ENCODE assay signal across 11 mouse cellular contexts in the genomic region with DNA sequence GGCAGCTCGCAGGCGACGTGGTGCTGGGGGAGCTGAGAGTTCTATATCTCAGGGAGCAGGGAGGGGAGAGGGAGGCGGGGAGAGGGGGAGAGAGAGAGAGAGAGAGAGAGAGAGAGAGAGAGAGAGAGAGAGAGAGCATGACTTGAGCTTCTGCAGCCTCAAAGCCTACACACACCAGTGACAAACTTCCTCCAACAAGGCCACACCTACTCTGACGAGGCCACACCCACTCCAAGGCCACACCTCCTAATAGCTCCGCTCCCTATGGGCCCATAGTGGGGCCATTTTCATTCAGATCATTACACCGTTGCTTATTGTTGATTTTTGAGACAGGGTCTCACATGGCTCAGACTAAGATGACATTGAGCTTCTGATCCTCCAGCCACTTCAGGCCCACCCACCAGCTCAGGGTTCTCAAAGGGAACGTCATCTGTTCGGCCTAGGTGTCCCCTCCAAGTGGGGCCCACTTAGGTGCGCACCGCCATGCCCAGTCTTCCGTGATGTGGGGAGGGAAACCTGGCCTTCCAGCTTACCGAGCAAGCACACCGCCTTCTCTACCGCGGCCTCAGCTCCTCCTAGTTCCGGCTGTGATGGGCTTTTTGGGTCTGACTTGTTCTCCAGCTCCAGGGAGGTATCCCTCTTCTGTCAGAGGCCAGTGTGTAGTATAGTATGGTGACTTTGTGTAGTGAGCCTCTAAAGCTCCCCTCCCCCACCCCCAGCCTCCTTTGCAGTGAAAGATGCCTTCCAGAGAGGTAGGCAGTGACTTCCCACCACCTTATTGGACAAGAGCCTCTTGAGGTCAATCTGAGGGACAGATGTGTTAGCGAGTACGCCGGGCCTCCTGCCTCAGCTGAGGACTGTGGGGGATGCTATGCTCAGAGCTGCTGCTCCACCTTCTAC. TPM values are rescaled to one million over a fixed set of nuclear protein-coding genes. Genes with fewer than 3 reads are reported as not detected.
A peak's percentile ranks its signal among the peaks of the same experiment; 100 is the strongest.
DNase-seq lines count a peak whose midpoint lies in the region; ATAC-seq and TF ChIP-seq lines count a peak whose summit lies in the region.
"Had no signal": no experiment of that assay in that cellular context is flagged by ENCODE, and none has a peak within 500 bp of the region (broad histone marks: within the 10 kb centered on the region; RNA-seq: fewer than 3 reads in every experiment).

No protein-coding gene starts in this region.

- no peaks in the 10 kb centered on the region for H3K36me3 ChIP-seq in heart, embryonic 10.5 days
- H3K36me3 ChIP-seq in MEL (ENCODE audit: control insufficient read depth in 1 of 2, insufficient read depth in 2 of 2, low read length in 2 of 2): peaks cover 0 to 5% of the 10 kb centered on the region in 2 experiments; a peak in 2 of 4 replicates
- no peaks in the 10 kb centered on the region for H3K36me3 ChIP-seq in limb, embryonic 10.5 days
- H3K36me3 ChIP-seq: forebrain, embryonic 15.5 days had no signal

- H3K4me1 ChIP-seq in heart, embryonic 10.5 days: peaks cover 49% of the 10 kb centered on the region
- peaks cover 4 to 18% of the 10 kb centered on the region in 2 experiments for H3K4me1 ChIP-seq in MEL (ENCODE audit: control insufficient read depth in 1 of 2, insufficient read depth in 2 of 2, low read length in 2 of 2)
- H3K4me1 ChIP-seq in limb, embryonic 10.5 days: peaks cover 44% of the 10 kb centered on the region

- no peak for ATAC-seq in erythroid progenitor cell, adult 5-6 weeks (replicated peaks; ENCODE audit: low FRiP score, poor library complexity, severe bottlenecking)
- ATAC-seq: forebrain, embryonic 15.5 days; Patski had no signal

- H3K9me3 ChIP-seq in heart, embryonic 10.5 days: no peaks in the 10 kb centered on the region
- no peaks in the 10 kb centered on the region for H3K9me3 ChIP-seq in MEL (replicated peaks; ENCODE audit: insufficient read depth, low read length)
- H3K9me3 ChIP-seq in limb, embryonic 10.5 days (replicated peaks): no peaks in the 10 kb centered on the region
- H3K9me3 ChIP-seq: forebrain, embryonic 15.5 days had no signal

- H3K9ac ChIP-seq in MEL (ENCODE audit: control insufficient read depth, low read depth, low read length, poor library complexity, severe bottlenecking): no peak overlapping the region
- H3K9ac ChIP-seq: forebrain, embryonic 15.5 days had no signal

- no peaks in the 10 kb centered on the region for H3K79me2 ChIP-seq in MEL (ENCODE audit: control insufficient read depth, insufficient read depth, low read length, poor library complexity)

- DNase-seq in heart, embryonic 10.5 days (ENCODE audit: low spot score): no peak
- DNase-seq in heart, adult 8-10 months (ENCODE audit: low spot score): no peak
- DNase-seq in 3T3-L1 (ENCODE audit: low read depth, low spot score) (peak; percentile 41), MEL (ENCODE audit: low read depth, low spot score) (peak; percentile 65), adipocyte (ENCODE audit: low spot score) (no peak)
- no peak for DNase-seq in limb, embryonic 10.5 days (ENCODE audit: low spot score)
- no peak for DNase-seq in layer of hippocampus, postnatal 36 days
- DNase-seq: midbrain, embryonic 14.5 days had no signal

- no peak for TF ChIP-seq EP300 in MEL (IDR thresholded peaks at IDR 0.05; ENCODE audit: low read depth in 1 of 2, low read length in 2 of 2)

- H3K4me3 ChIP-seq in heart, embryonic 10.5 days: 0 out of 2 replicates have a peak overlapping the region, but pooled peaks have one; percentile 31
- H3K4me3 ChIP-seq in MEL (ENCODE audit: control insufficient read depth in 1 of 2, insufficient read depth in 1 of 2, low read depth in 2 of 2, low read length in 2 of 2): no peak overlapping the region
- H3K4me3 ChIP-seq in limb, embryonic 10.5 days: no peak overlapping the region; the same call in 1 of the 2 replicates
- H3K4me3 ChIP-seq: forebrain, embryonic 15.5 days had no signal

- no peak for TF ChIP-seq CTCF in MEL (IDR thresholded peaks at IDR 0.05 in 2 of 3, conservative IDR thresholded peaks at IDR 0.05 in 1 of 3; ENCODE audit: control insufficient read depth in 1 of 3, insufficient read depth in 1 of 3, low read depth in 2 of 3, low read length in 3 of 3, poor library complexity in 1 of 3, severe bottlenecking in 1 of 3)

- no peaks in the 10 kb centered on the region for H3K27me3 ChIP-seq in heart, embryonic 10.5 days (ENCODE audit: insufficient read depth, poor library complexity, severe bottlenecking)
- no peaks in the 10 kb centered on the region for H3K27me3 ChIP-seq in MEL (ENCODE audit: control insufficient read depth in 1 of 2, insufficient read depth in 2 of 2, low read length in 2 of 2)
- H3K27me3 ChIP-seq in limb, embryonic 10.5 days (ENCODE audit: low read depth, poor library complexity, severe bottlenecking): no peaks in the 10 kb centered on the region
- H3K27me3 ChIP-seq: forebrain, embryonic 15.5 days; Patski had no signal

- no peak for TF ChIP-seq POLR2A in MEL (IDR thresholded peaks at IDR 0.05; ENCODE audit: control insufficient read depth in 1 of 2, insufficient read depth in 1 of 2, low read depth in 1 of 2, low read length in 2 of 2, poor library complexity in 1 of 2)

- 65% methylated on average over 20 of the region's 20 CpGs for WGBS in heart, embryonic 10.5 days
- 68% methylated on average over 20 of the region's 20 CpGs for WGBS in limb, embryonic 10.5 days

- TF ChIP-seq RAD21 in MEL (IDR thresholded peaks at IDR 0.05; ENCODE audit: low read depth, low read length): no peak

- peak overlapping the region; percentile 78; the same call in 1 of the 2 replicates for H3K27ac ChIP-seq in heart, embryonic 10.5 days
- no peak overlapping the region for H3K27ac ChIP-seq in MEL (ENCODE audit: control insufficient read depth, low read depth, low read length)
- peak overlapping the region; percentile 66 for H3K27ac ChIP-seq in limb, embryonic 10.5 days
- H3K27ac ChIP-seq: forebrain, embryonic 15.5 days had no signal

TF ChIP-seq in MEL, 35 proteins besides CTCF, POLR2A, EP300 and RAD21:
- TF ChIP-seq SIN3A (IDR thresholded peaks at IDR 0.05; ENCODE audit: low read length) (0 out of 2 replicates have a peak, but pooled peaks have one; percentile 1), USF1 (IDR thresholded peaks at IDR 0.05; ENCODE audit: low read depth, low read length) (no peak), JUND (IDR thresholded peaks at IDR 0.05; ENCODE audit: low read depth, low read length) (peak; percentile 75; the same call in 1 of the 2 replicates)

RNA-seq across cellular contexts. Expression of gene Ttyh2, which starts 8.7 kb away (rescaled TPM):
- polyA plus RNA-seq in heart, embryonic 10.5 days (2016; fragmentation: Nextera tagmentation; extraction: Ambion mirVana): 4.8 and 4.9 TPM in 2 replicates
- total RNA-seq in heart, adult 8-10 months (2022): 1 to 10 TPM; 3.0 to 4.6 (median 3.4) TPM
- 9.7 and 10.4 TPM in 2 replicates for total RNA-seq in MEL (2012; rRNA removed)
- 1 to 10 TPM in 1 of 2 experiments, not detected in 1; 7.2 TPM for polyA plus RNA-seq in MEL (2012; ENCODE audit: insufficient read depth in 1 of 2, insufficient read length in 2 of 2, low read depth in 1 of 2, low replicate concordance in 2 of 2, missing spikeins in 1 of 2)
- polyA plus RNA-seq in limb, embryonic 10.5 days (2016; fragmentation: Nextera tagmentation; extraction: Ambion mirVana): 8.6 and 9.2 TPM in 2 replicates
- total RNA-seq in layer of hippocampus, postnatal 36 days (2021): 10 to 100 TPM; 29.5 to 30.6 TPM
- 1.3 and 1.8 TPM in 2 replicates for total RNA-seq in erythroid progenitor cell, adult 5-6 weeks (2015; ENCODE audit: low replicate concordance)
- 1.6 and 2.4 TPM in 2 replicates for total RNA-seq in erythroid progenitor cell, adult 5-6 weeks (2017; ENCODE audit: low replicate concordance)

RNA-seq across cellular contexts. Expression of gene Rpl38, which starts 15.6 kb away (rescaled TPM):
- polyA plus RNA-seq in heart, embryonic 10.5 days (2016; fragmentation: Nextera tagmentation; extraction: Ambion mirVana): 789 and 902 TPM in 2 replicates
- 100 to 1,000 TPM; 505 to 715 (median 618) TPM for total RNA-seq in heart, adult 8-10 months (2022)
- 4,892 and 5,142 TPM in 2 replicates for total RNA-seq in MEL (2012; rRNA removed)
- 1,000 to 10,000 TPM in 1 of 2 experiments, 100 to 1,000 TPM in 1; 851 to 1,236 TPM for polyA plus RNA-seq in MEL (2012; ENCODE audit: insufficient read depth in 1 of 2, insufficient read length in 2 of 2, low read depth in 1 of 2, low replicate concordance in 2 of 2, missing spikeins in 1 of 2)
- 966 and 1,201 TPM in 2 replicates for polyA plus RNA-seq in limb, embryonic 10.5 days (2016; fragmentation: Nextera tagmentation; extraction: Ambion mirVana)
- total RNA-seq in layer of hippocampus, postnatal 36 days (2021): 100 to 1,000 TPM; 846 to 926 TPM
- total RNA-seq in erythroid progenitor cell, adult 5-6 weeks (2015; ENCODE audit: low replicate concordance): 369 and 378 TPM in 2 replicates
- total RNA-seq in erythroid progenitor cell, adult 5-6 weeks (2017; ENCODE audit: low replicate concordance): 367 and 731 TPM in 2 replicates

RNA-seq across cellular contexts. Expression of gene Dnaic2, which starts 43.2 kb away (rescaled TPM):
- polyA plus RNA-seq in heart, embryonic 10.5 days (2016; fragmentation: Nextera tagmentation; extraction: Ambion mirVana): 0.19 and 0.53 TPM in 2 replicates
- under 1 TPM in 1 of 4 experiments, not detected in 3; 0.47 TPM for total RNA-seq in heart, adult 8-10 months (2022)
- not detected in 2 replicates for total RNA-seq in MEL (2012; rRNA removed)
- not detected for polyA plus RNA-seq in MEL (2012; ENCODE audit: insufficient read depth in 1 of 2, insufficient read length in 2 of 2, low read depth in 1 of 2, low replicate concordance in 2 of 2, missing spikeins in 1 of 2)
- polyA plus RNA-seq in limb, embryonic 10.5 days (2016; fragmentation: Nextera tagmentation; extraction: Ambion mirVana): 0.13 and 0.39 TPM in 2 replicates
- 1 to 10 TPM in 1 of 2 experiments, under 1 TPM in 1; 0.99 to 1.9 TPM for total RNA-seq in layer of hippocampus, postnatal 36 days (2021)
- not detected in 2 replicates for total RNA-seq in erythroid progenitor cell, adult 5-6 weeks (2015; ENCODE audit: low replicate concordance)
- not detected in 2 replicates for total RNA-seq in erythroid progenitor cell, adult 5-6 weeks (2017; ENCODE audit: low replicate concordance)

Comparison
In these comparisons a context has a peak if more than half of its experiments do, and no peak if none do; other contexts are left out.
1. DNase-seq: peak in 3T3-L1 (single experiment) and MEL (single experiment); none in heart, embryonic 10.5 days (single experiment), heart, adult 8-10 months (single experiment), limb, embryonic 10.5 days (single experiment), adipocyte (single experiment) and layer of hippocampus, postnatal 36 days (0 of 2).